Mouse (Mus musculus): Measurements from ENCODE around the gene Nisch.

Nisch gene

DNA sequence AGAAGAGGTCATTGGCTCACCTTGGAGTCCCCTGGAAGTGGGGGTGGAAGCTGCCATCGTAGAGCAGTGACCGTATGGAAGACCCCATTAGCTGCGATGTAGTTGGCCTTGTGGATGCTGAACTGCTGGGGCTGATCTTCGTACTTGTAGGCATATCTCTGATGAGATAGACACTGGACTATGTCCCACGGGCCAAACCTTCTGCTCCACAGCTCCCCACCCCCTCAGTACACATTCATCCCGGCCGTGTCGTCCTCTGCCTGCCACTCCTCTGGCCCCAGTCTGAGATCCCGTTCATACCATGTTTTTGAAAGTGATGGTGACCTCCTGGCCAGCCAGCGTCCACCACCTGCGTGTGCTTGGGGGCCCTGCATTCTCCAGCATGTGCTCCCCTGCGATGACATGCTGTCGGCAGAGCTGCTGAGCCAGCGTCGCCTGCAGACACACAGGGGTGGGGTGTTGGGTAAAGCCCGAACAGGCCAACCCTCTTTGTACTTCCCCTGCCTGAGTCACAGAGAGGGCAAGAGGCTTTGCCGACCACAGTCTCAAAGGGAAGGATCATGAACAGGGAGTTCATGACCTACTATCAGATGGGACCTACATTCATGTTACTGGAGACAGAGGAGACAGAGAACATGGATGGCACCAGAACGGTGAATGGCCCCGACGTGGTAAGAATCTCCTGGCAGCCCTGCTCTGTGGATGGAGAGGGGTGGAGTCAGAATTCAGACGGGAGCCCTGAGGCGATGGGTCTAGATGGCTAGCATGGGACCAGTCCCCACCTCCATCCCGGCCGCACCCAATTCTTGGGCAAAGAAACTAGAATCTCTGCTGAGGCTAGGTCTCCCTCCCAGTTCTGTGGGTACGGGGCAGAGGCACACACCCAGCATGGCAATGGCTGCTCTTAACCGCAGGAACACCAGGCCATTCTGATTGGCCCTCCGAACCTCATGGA is 56.3 kb downstream of the Nisch start:
- no peak for DNase-seq

DNA sequence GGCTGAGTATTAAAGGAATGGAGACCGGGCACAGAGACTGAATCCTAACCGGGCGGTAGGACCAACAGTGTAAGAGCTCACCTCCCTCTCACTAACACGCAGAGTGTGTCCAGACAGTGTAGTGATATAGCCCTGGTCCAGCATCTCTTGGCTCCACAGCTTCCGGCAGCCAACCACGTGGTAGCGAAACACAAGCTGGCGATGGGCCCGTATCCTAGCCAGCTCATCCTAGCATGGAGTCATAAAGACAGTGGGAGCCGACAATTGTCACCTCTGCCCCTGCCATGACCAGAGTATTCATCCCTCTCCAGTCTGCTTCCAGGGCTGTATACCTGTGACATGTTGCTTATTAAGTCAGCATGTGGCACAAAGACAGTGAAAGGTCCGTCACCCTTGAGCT is 71.1 kb downstream of the Nisch start:
- DNase-seq: no peak

DNA sequence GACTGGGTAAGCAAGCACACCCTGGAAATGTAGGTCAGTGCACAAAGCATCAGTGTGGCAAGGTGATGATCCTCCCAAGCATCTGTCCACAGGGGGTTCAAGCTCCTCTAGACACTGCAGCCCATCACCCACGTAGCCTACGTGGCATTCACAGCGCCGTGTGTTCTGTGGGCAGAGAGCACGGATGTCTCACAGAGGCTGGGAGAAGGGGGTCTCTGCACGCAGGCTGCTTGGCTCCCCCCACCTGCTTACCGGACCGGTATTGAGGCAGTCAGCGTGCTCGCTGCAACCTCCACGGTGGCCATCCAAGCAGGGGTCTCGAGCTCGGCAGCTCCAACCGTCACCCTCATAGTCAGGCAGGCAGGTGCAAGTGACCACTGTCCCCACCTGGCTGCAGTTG is 75.7 kb downstream of the Nisch start:
- no peak for DNase-seq

DNA sequence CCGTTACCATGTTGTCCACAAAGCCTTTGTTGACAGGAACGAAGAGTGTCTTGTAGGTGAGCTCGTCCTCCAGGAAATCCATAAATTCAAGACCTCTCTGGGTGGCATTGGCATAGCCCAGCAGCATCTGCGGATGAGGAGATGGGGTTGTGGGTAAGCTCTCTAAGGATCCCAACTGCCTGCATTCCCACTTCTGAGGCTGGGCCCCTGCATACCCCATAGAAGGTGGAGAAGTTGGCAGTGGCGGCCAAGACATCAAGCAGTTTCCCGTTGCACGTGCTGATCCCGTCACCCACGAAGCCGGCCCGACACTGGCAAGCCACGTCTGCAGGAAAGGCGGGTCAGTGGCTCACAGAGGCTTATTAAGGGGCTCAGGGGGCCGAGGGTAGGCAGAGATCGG is 76.6 kb downstream of the Nisch start:
- DNase-seq: no peak

DNA sequence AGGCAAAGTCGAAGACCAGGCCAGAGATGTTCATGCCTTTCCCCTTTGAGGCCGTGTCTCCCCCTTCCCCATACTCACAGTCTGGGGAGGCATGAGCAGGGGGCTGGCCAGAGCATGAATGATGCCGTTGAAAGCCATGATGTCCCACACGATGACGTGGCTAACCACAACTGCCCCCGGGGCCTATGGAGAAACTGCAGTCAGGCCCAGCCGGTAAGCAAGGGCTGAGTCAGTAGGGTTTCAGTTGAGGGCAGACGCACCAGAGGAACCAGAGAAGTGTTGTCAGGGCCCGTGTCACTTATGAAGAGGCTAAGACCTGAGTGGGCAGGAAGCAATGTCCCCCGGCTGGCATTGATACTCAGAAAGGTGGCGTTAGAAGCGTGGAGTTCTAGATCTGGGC is 77.1 kb downstream of the Nisch start:
- DNase-seq: no peak

DNA sequence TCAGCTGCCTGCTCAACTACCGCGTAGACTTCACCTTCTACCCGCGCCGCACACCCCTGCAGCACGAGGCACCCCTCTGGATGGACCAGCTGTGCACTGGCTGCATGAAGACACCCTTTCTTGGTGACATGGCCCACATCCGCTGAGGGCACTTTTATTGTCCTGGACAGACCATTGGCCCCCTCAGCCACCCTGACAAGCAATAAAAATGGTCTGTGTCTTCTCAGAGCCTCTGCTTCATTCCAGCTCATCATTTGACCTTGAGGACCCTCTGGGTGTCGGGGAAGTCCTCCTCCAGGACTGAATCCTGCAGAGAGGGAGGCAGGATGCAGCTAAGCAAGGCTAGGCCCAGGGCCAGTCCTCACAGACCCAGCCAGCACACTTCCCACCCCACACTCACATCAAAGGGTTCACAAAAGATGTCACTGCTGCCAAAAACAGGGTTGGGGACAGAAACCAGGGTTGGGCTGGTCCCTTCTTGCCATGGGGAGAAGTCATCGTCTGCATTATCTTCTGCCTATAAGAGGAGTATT is 77.8 kb downstream of the Nisch start:
- no peak for DNase-seq

DNA sequence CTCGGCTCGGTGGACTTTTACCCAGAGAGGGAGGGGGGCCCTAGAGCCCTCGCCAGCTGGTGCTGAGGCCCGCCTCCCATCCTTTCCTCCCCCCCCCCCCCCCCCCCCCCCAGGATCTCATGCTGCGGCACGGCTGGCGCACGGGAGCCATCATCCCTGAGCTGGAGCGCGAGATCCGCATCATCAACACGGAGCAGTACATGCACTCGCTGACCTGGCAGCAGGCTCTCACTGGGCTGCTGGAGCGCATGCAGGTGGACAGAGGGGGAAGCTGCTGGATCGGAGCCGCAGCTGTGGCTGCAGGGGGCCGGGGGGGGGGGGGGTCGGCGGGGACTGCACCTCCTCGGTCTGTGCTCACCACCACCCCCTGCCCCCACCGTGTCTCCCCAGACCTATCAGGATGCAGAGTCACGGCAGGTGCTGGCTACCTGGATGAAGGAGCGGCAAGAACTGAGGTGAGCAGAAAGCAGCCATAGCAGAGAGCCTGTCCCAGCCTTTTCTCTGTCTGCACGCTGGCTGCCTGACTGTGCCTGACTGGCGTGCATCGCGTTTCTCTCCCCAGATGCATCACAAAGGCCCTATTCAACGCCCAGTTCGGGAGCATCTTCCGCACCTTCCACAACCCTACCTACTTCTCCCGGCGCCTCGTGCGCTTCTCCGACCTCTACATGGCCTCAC is 78.4 kb downstream of the Nisch start:
- no peak for DNase-seq

DNA sequence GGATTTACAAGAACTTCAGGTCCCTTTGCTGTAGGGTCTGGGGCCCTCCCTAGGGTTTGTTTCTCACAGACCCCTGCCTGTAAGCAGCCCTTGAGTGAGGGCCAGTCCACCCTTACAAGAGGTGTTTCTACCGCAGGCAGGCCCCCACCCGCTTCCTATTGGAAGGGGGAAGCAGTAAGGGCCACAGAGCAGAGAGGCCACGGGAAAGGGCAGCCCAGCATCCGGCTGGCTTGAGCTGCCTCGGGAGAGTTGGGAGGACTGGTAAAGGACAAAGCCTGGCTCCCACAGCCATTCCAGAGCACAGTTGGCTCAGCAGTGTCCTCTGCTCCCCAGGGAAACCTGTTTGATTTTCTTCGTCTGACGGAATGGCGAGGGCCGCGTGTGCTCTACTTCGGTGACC is 79.0 kb downstream of the Nisch start:
- DNase-seq: peak; percentile 44

DNA sequence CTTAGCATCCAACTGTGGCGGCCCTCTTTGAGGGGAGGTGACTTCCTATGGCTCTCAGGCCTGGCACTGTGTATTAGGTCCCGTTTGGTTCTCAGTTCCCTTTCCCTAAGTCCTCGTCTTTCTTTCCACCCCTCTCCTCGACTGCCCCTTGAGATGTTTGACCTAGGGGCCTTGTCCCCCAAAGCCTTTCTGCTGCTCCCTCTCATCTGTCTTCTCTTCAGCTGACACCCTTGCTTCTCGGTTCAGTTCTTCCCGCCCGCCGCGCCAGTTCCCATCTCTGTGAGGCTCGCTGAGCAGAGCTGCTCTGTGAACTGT is 79.5 kb downstream of the Nisch start:
- DNase-seq: no peak

DNA sequence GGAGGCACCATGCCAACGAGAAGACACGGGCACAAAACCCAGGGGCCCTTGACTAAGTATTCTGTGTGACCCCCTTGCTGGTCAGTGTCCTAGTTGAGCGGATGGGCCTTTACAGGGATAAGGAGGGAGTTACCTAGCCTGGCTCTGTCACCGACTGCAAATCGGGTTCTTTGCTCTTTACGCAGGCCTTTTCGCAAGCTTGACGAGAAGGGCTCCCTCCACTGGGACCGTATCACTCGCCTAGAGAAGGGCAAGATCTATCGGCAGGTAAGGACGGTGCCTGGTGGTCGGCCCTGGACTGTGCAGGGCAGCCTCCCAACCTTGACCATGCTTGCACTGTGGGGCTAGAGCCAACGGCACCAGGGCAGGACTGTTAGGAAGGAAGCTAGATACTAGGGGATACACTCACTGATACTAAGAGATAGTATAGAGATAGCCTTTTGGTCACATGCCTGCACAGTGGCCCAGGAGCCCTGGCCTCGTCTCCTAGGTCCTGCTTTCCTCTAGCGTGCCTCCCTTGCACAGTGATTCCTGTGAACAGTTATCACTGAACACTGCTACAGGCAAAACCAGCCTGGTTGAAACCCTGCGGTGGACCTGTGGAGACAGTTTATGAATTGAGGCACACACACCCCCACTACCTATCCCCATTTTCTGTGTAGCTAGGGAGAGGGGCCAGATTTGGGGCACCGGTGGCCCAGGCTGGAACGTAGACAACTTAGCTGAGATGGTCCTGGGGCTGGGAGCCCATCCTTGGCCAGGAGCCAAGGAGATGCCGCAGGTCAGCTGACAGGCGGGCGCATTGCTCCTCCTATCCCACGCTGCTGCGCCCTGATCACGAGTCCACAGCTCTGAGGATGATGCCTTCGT is 80.1 kb downstream of the Nisch start:
- no peak for DNase-seq

DNA sequence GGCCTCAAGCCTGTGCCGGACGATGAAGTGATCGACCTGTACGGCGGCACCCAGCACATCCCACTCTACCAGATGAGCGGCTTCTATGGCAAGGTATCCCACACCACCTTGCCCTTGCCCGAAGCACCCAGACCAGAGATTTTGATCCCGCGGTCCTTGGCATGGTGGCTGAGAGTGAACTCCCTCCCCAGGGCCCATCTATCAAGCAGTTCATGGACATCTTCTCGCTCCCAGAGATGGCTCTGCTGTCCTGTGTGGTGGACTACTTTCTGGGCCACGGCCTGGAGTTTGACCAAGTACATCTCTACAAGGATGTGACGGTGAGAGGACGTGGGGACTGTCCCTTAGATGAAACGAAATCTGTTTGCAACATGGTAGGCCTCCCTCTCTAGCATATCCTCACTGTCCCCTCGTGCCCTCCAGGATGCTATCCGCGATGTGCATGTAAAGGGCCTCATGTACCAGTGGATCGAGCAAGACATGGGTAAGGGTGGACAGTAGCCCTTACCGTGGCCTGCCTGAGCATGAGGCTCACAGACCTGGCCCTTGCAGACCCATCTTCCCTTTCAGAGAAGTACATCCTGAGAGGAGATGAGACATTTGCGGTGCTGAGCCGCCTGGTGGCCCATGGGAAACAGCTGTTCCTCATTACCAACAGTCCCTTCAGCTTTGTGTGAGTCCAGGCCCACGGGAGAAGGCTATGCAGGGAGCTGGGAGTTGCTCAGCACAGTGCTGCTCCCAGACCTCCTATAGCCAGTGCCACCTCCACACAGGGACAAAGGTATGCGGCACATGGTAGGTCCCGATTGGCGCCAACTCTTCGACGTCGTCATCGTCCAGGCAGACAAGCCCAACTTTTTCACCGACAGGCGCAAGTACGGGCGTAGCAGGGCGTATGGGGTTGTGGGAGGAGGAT is 81.0 kb downstream of the Nisch start:
- DNase-seq: no peak

DNA sequence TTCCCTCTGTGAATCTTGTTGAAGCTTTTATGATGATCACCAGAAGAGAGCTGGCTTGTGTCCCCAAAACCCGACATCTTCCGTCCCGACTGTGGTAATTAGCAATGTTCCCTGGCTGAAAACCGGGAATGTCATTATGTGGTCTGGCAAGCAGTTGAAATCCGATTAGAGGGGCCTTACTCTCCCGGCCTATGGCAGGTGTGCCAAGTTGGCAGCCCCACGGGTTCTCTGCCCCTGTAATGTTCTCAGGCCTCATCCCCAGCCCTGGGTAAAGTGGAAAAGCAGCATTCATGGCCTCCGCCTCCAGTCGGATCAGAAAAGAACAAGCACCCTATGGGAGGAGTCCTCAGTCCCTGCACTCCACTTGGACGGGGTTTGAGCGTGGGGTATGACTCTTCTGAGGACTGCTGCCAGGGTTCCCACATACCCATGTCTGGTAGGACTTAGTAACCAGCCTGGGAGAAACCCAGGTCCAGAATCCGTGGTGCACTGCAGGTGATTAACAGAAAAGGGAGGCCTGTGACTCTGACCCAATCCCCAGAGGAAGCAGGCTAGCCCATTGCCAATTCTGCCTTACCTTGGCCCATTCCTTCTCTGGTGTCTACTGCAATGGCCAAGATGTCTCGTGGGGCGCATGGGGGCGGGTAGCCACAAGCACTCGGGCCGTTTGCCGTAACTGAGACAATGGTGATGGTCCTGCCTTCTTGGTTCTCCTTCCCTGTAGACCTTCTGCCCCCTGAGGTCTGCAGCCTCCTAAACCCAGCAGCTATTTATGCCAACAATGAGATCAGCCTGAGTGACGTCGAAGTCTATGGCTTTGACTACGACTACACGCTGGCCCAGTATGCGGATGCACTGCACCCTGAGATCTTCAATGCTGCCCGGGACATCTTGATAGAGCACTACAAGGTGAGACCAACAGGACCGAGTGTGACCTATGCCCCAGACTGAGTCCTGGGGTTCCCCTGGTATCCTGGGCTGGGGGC is 82.4 kb downstream of the Nisch start:
- DNase-seq: no peak

DNA sequence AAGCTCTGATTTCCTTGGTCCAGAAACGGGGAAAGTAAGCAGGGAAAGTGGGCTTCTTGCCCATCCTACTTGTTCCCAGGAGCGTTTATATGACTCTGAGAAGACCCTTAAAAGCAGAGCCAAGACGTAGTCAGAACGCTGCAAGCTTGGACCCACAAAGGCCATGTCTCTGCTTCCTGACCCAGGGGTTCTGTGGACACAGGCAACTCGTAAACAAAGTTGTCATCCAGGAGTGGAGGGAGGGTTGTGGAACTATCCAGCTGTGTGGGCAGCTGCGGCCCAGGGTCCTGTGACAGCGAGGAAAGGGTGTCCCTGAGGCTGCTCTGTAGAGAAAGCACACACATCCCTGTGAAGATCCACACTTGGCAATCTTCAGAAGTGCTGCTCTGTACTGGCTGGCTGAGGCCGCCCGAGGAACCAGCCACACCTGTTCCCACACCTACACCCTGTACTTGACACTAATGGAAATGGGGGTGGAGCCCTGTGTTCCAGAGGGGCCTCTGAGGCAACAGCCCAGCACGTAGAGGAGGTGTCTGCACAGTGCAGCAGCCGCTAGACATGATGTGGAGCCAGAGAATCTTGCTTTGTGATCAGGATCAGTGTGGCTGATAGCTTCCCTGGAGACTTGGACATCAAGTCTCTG is 83.6 kb downstream of the Nisch start:
- no peak for DNase-seq

DNA sequence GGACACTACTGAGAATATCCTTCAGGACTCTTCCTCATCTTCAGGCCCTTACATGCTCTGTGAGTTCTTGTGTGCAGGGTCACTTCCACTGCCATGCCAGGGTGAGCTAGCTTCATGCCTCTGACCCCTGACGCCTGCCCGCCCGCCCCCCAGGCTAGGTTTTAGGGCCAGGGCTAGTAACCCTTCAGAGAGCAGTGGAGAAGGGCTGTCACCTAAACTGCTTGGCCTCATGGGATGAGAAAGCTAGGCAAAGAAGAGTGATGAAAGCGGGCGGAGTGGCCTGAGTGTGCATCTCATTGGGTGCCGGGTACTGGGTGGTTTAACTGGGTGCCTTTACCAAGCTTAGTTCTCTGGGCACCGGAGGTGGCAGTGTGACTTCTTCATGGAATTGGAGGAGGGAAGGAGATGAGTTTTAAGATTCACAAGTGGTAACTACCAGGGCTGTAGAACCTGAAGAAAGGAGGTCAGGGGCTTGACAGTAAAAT is 84.2 kb downstream of the Nisch start:
- DNase-seq: no peak

DNA sequence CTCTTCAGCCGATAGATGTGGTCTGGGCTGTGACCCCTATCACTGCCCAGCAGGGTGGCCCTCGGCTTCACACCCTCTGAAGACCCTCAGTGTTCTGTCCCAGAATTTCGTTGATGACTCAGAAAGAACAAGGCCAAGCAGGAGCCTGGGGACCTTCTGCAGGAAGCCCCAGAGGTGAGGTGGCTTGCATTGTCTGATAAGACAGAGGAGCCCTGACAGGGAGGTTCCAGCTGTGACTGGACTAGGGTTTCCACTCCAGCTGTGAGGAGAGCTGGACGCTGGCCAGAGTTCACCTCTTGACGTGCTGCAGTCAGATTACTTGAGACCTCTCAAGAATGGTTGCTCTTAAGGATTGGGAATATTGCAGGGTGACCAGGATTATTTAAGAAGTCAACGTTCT is 84.7 kb downstream of the Nisch start:
- no peak for DNase-seq

DNA sequence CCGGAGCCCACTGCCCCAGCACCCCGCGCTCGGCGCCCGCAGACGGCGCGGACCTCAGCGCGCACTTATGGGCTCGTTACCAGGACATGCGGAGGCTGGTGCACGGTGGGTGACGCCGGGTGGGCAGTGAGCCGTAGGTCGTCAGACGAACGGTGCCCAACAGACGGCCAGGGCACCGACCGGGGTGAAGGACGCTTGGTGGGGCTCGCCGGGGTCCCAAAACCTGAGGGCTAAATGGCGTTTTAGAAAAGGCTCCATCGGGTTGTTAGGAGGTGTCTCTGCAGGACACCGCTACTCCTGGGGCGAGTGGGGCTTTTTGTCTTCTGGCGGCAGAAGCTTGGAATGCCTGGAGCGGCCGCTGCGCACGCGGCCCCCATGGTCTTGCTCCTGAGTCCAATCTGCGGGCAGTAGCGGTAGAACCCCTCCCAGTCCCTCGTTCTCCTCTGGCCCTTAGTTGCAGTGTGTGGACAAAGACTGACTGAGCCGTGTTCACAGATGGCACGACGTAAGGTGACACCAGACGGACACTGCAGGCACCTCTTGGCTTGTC is 85.4 kb downstream of the Nisch start:
- peak; percentile 23 for DNase-seq

DNA sequence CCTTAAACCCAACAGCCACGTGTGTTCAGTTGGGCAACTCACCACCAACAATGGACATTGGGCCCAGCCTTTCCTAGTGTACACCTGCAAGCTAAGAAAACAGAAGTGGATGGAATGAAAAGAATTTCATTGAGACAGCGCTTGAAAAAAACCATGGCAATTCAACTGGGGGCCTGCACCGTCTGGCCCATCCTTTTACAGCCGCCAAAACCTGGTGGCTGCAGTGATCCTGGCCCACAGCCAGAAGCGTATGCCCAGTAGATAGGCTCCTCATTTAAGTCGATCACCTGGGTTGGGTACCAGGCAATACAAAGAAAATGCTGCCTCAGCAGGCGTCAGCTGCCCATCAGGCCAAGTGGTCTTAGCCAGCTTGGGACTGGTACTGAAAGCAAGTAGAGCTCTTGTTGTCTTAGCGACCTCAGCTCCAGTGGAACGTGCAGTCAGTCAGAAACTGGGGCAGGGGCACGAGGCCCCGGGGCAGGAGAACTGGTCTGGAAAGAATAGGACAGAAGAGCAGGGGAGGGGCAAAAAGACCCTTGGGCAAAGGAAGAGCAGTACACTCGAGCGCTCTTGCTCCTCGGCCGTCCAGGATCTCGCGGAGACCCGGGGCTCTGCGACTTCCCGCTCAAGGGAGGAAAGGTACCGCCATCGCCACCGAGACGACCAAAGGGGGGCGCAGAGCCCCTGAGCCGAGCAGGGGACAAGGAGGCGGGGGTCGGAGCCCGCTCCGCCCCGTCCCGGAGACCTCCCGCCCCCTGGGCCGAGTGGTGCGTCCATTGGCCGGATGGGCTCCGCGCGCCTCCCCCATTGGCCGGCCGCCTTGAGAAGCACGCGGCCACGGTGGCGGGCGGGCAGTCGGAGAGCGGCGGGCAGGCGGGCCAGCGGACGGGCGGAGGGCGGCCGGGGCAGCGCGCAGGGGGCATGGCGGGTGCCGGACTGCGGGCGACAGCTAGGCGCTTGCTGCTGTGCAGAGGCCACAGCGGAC is 86.2 kb downstream of the Nisch start, which contains the start of gene Nt5dc2:
Gene Nt5dc2, plus strand, starts transcription at position 818 of the 985 bp plus-strand sequence.
- peak; percentile 89 for DNase-seq
